Mouse (Mus musculus): ENCODE measurements around the gene Chrdl2. TPM values are rescaled to one million over a fixed set of nuclear protein-coding genes. Genes with fewer than 3 reads are reported as not detected.

Chrdl2 gene
- polyA plus RNA-seq, 1 experiment: not detected

DNA sequence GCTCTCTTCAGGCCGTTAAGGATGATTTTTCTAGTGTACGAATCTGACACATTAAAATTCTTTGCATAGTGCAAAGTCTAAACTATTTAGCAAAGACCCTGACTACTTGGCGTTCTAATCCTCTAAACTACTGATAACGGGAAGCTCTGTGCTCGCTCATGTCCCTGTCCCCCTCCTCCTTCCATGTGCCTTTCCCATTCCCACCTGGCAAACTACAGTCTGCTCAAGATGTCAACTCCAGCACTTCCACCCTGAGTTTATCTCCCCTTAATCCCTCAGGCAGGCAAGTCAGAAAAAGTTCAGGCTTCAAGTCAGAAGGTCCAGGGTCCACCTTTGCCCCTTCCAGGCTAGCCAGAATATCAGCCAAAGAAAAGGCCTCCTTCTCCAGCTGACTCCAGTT is 70.3 kb downstream of the Chrdl2 start:
- H3K4me1 ChIP-seq (ENCODE audit: control insufficient read depth, insufficient read depth, low read length): no peaks in the 10 kb centered on the region

GRCm38 (mm10) chr7:100077071-100077470 is 71.1 kb downstream of the Chrdl2 start:
- no peaks in the 10 kb centered on the region for H3K4me1 ChIP-seq (ENCODE audit: control insufficient read depth, insufficient read depth, low read length)
- TF ChIP-seq POLR2A (IDR thresholded peaks at IDR 0.05; ENCODE audit: low read depth, low read length): no peak
- no peak for TF ChIP-seq CTCF (IDR thresholded peaks at IDR 0.05; ENCODE audit: borderline replicate concordance, insufficient read depth, low read length)
- H3K4me3 ChIP-seq (ENCODE audit: insufficient read depth, low read length): no peak overlapping the region
- no peak overlapping the region for H3K27ac ChIP-seq (ENCODE audit: insufficient read depth, low read length)

More for the DNA sequence above, 70.3 kb downstream of the Chrdl2 start:
- TF ChIP-seq POLR2A (IDR thresholded peaks at IDR 0.05; ENCODE audit: low read depth, low read length) (no peak), CTCF (IDR thresholded peaks at IDR 0.05; ENCODE audit: borderline replicate concordance, insufficient read depth, low read length) (no peak)
- Histone ChIP-seq H3K27ac (ENCODE audit: insufficient read depth, low read length) (no peak overlapping the region), H3K4me3 (ENCODE audit: insufficient read depth, low read length) (no peak overlapping the region)

DNA sequence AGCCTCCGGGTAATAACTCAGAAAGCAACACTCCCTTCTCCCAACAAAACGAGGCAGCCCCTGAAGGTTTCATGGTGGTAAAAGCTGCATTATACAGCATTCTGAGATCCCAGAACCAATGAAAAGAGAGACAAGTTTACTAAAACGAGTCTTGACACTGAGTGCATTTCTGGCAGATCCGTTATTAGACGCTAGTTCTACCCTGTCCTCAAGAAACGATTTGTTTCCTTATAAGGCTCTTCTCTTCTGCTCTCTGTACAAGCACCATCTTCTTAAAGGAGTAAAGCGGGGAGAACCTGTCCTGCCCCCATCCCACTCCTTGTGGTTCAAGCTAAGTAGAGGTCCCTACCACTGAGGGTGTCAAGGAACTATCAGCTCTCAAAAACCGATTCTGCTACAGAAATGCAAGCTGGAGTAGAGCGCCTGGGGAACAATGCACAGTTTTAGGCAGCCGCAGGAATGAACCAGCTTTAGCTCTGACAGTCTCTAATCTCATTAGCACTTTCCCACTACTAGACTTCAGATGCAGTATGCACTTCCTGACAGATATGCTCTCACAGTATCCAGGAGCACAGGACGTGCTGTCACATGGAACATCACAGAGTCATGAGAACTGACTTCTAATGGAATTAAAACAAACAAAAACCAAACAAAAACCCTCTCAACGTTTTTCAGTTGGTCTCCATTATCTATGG is 74.3 kb downstream of the Chrdl2 start:
- Histone ChIP-seq H3K27ac (ENCODE audit: insufficient read depth, low read length) (no peak overlapping the region), H3K4me3 (ENCODE audit: insufficient read depth, low read length) (no peak overlapping the region), H3K4me1 (ENCODE audit: control insufficient read depth, insufficient read depth, low read length) (no peaks in the 10 kb centered on the region)
- TF ChIP-seq POLR2A (IDR thresholded peaks at IDR 0.05; ENCODE audit: low read depth, low read length) (no peak), CTCF (IDR thresholded peaks at IDR 0.05; ENCODE audit: borderline replicate concordance, insufficient read depth, low read length) (no peak)

DNA sequence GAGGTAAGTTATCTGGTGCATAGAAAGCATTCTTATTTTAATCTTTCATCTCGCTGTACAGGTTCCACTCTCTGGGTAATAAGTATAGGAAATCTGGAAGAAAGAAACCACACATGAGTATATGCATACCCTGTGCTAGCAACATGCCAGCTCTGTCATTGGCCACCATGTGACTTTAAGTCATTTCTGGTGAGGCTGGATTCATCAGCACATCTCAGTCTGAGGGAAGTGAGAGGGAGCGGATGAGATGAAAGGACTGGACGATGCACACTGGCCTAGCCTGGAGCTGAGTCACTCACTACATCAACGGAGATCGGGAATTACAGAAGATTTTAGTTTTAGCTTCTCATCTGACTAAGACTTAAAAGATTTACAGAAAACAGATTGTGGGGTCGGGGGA is 76.9 kb downstream of the Chrdl2 start:
- H3K4me1 ChIP-seq (ENCODE audit: control insufficient read depth, insufficient read depth, low read length): no peaks in the 10 kb centered on the region
- TF ChIP-seq POLR2A (IDR thresholded peaks at IDR 0.05; ENCODE audit: low read depth, low read length) (no peak), CTCF (IDR thresholded peaks at IDR 0.05; ENCODE audit: borderline replicate concordance, insufficient read depth, low read length) (no peak)
- H3K27ac ChIP-seq (ENCODE audit: insufficient read depth, low read length): no peak overlapping the region
- no peak overlapping the region for H3K4me3 ChIP-seq (ENCODE audit: insufficient read depth, low read length)

DNA sequence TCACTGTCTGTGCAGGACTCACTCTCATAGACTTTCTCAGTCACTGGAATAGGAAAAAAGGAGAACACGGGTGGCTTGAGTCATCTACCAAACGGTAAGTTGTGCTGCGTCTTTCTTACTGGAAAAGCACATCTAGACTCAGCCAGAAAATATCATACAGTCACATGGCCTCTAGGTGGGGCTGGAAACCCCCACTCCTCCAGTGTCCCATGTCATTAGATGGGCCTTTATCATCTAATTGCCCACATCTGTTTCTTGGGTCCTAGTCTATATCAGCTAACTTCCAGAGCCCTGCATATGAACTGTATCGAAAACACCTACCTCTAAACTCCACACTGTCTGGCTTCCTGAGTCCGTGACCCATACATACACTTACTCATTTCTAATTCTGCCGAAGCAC is 77.8 kb downstream of the Chrdl2 start:
- Histone ChIP-seq H3K27ac (ENCODE audit: insufficient read depth, low read length) (no peak overlapping the region), H3K4me1 (ENCODE audit: control insufficient read depth, insufficient read depth, low read length) (no peaks in the 10 kb centered on the region), H3K4me3 (ENCODE audit: insufficient read depth, low read length) (no peak overlapping the region)
- TF ChIP-seq CTCF (IDR thresholded peaks at IDR 0.05; ENCODE audit: borderline replicate concordance, insufficient read depth, low read length) (no peak), POLR2A (IDR thresholded peaks at IDR 0.05; ENCODE audit: low read depth, low read length) (no peak)

Other genes starting within 250 kb of the Chrdl2 start
- gene Olfr521, start 242.7 kb upstream of the Chrdl2 start, polyA plus RNA-seq (2011; ENCODE audit: insufficient read length, low read depth, missing spikeins): not detected in 2 replicates
- gene Neu3, start 177.8 kb upstream of the Chrdl2 start, polyA plus RNA-seq (2011; ENCODE audit: insufficient read length, low read depth, missing spikeins): 1.9 and 2.3 TPM in 2 replicates
- 0.27 and 0.81 TPM in 2 replicates for gene Xrra1, start 147.1 kb upstream of the Chrdl2 start, polyA plus RNA-seq (2011; ENCODE audit: insufficient read length, low read depth, missing spikeins)
- 132 and 168 TPM in 2 replicates for gene Spcs2, start 142.7 kb upstream of the Chrdl2 start, polyA plus RNA-seq (2011; ENCODE audit: insufficient read length, low read depth, missing spikeins)
- 22.8 and 24.3 TPM in 2 replicates for gene Rnf169, start 25.7 kb upstream of the Chrdl2 start, polyA plus RNA-seq (2011; ENCODE audit: insufficient read length, low read depth, missing spikeins)
- 19.6 and 25.6 TPM in 2 replicates for gene Pold3, start 115.4 kb downstream of the Chrdl2 start, polyA plus RNA-seq (2011; ENCODE audit: insufficient read length, low read depth, missing spikeins)
- 4.2 and 4.7 TPM in 2 replicates for gene Lipt2, start 153.1 kb downstream of the Chrdl2 start, polyA plus RNA-seq (2011; ENCODE audit: insufficient read length, low read depth, missing spikeins)
- not detected in 2 replicates for gene Kcne3, start 170.3 kb downstream of the Chrdl2 start, polyA plus RNA-seq (2011; ENCODE audit: insufficient read length, low read depth, missing spikeins)
- 8.4 and 8.6 TPM in 2 replicates for gene Pgm2l1, start 221.2 kb downstream of the Chrdl2 start, polyA plus RNA-seq (2011; ENCODE audit: insufficient read length, low read depth, missing spikeins)

Measured in embryonic fibroblast, embryonic 13.5 days (primary cell).